Mouse (Mus musculus): Measurements from ENCODE around the gene Ctnna3. TPM values are rescaled to one million over a fixed set of nuclear protein-coding genes. Genes with fewer than 3 reads are reported as not detected.

Gene Ctnna3
- not detected for total RNA-seq (2023)

GRCm38 (mm10) chr10:63429785-63430305 is at the start of gene Ctnna3:
Gene Ctnna3, plus strand, starts transcription at chr10:63430098.

GRCm38 (mm10) chr10:63381498-63382280 is 48.2 kb upstream of the Ctnna3 start, which contains the start of gene Sirt1:
Gene Sirt1, minus strand, starts transcription at chr10:63381704.

GRCm38 (mm10) chr10:63382372-63383279 is 47.3 kb upstream of the Ctnna3 start, which contains the start of gene Dnajc12:
Gene Dnajc12, plus strand, starts transcription at chr10:63382443.

GRCm38 (mm10) chr10:63421739-63422735 is 7.9 kb upstream of the Ctnna3 start, which contains the start of gene Gm7075:
Gene Gm7075, minus strand, starts transcription at chr10:63421789.

GRCm38 (mm10) chr10:63927334-63927733 is 497.4 kb downstream of the Ctnna3 start, which contains the start of gene Gm10118:
Gene Gm10118, minus strand, starts transcription at chr10:63927434.

GRCm38 (mm10) chr10:64089680-64090460 is 660.0 kb downstream of the Ctnna3 start, which contains the start of gene Lrrtm3:
Gene Lrrtm3, minus strand, starts transcription at chr10:64090277.

Other genes starting within 250 kb of the Ctnna3 start
- gene Mypn, start 226.1 kb upstream of the Ctnna3 start, total RNA-seq (2023), result not detected
- 168 TPM for gene Herc4, start 186.3 kb upstream of the Ctnna3 start, total RNA-seq (2023)
- gene Sirt1, start 48.4 kb upstream of the Ctnna3 start, total RNA-seq (2023), result 52.7 TPM
- gene Dnajc12, start 47.7 kb upstream of the Ctnna3 start, total RNA-seq (2023), result 5.6 TPM
- not detected for gene Gm7075, start 8.3 kb upstream of the Ctnna3 start, total RNA-seq (2023)